Mouse (Mus musculus) small intestine, adult 10 weeks (tissue): ENCODE results near the gene Myom1. TPM values are rescaled to one million over a fixed set of nuclear protein-coding genes. Genes with fewer than 3 reads are reported as not detected.

ENCODE experiments used
- polyA plus RNA-seq: library from polyadenylated mRNA; stranded (reverse); fragments of 350-450 nt; fragmentation: Illumina TruSeq; extraction: RNeasy Lipid Tissue Mini Kit (QIAGEN cat#74804); gene quantifications from one replicate; pipeline ENCODE4 v1.2.3, GENCODE M21; 2014; ENCODE audit warnings: low replicate concordance

Gene Myom1
- 11.4 TPM for polyA plus RNA-seq

GRCm38 (mm10) chr17:71002081-71002743, at the start of gene Myom1:
Myom1 (plus strand) TSS chr17:71002633.

GRCm38 (mm10) chr17:71002744-71003094, 286 bp downstream of the Myom1 start, which contains the start of gene Myl12a:
Myl12a (minus strand) TSS chr17:71002878.

Other genes with a start within 250 kb of the Myom1 start
- gene Tgif1, start 149.1 kb upstream of the Myom1 start, polyA plus RNA-seq: 33.3 TPM
- gene Myl12a, start 245 bp downstream of the Myom1 start, polyA plus RNA-seq: 112 TPM
- gene Lpin2, start 179.9 kb downstream of the Myom1 start, polyA plus RNA-seq: 88.7 TPM